In genomic region chr9:110953550-110954461, GRCm38 (mm10) we compare ENCODE assay signal across 8 mouse cellular contexts. TPM values are rescaled to one million over a fixed set of nuclear protein-coding genes. Genes with fewer than 3 reads are reported as not detected.
DNase-seq lines count a peak whose midpoint lies in the region; ATAC-seq lines count a peak whose summit lies in the region.

No protein-coding gene starts in this region.

- H3K27ac ChIP-seq in hindbrain, embryonic 14.5 days, result peak overlapping the region; percentile 89

- no peaks in the 10 kb centered on the region for H3K9me3 ChIP-seq in hindbrain, embryonic 14.5 days (ENCODE audit: control insufficient read depth, low read length)

- peak; percentile 74 for DNase-seq in Muller cell, postnatal 12 days (ENCODE audit: inconsistent ontology term)
- peak; percentile 40 to 68 for DNase-seq in cerebellum, postnatal 25 days
- DNase-seq in gastrocnemius, adult 18-20 months (ENCODE audit: low spot score), result peak; percentile 87
- peak; percentile 82 for DNase-seq in hindbrain, embryonic 14.5 days (ENCODE audit: low spot score)
- peak; percentile 59 to 81 for DNase-seq in layer of hippocampus, postnatal 25 days (ENCODE audit: extremely low spot score in 1 of 2, low spot score in 1 of 2)
- DNase-seq in lung, postnatal 10 days, result peak; percentile 88
- DNase-seq in retina, adult 2 months (ENCODE audit: low read depth, low spot score), result peak; percentile 66
- DNase-seq in thymus, postnatal 4 days, result peak; percentile 88

- H3K9ac ChIP-seq in hindbrain, embryonic 14.5 days, result peak overlapping the region; percentile 68

- 0 out of 2 replicates have a peak, but pooled peaks cover 15% of the 10 kb centered on the region for H3K27me3 ChIP-seq in hindbrain, embryonic 14.5 days (ENCODE audit: control insufficient read depth, insufficient read depth, low read length)

- 1% methylated on average over 44 of the region's 44 CpGs for WGBS in hindbrain, embryonic 14.5 days

- H3K4me3 ChIP-seq in hindbrain, embryonic 14.5 days (replicated peaks; ENCODE audit: low read length), result peak overlapping the region; percentile 55

- H3K4me2 ChIP-seq in hindbrain, embryonic 14.5 days (replicated peaks), result peak overlapping the region; percentile 95

- no peaks in the 10 kb centered on the region for H3K36me3 ChIP-seq in hindbrain, embryonic 14.5 days (replicated peaks; ENCODE audit: control insufficient read depth, insufficient read depth)

- peaks cover 5% of the 10 kb centered on the region; the same call in 1 of the 2 replicates for H3K4me1 ChIP-seq in hindbrain, embryonic 14.5 days (replicated peaks; ENCODE audit: control insufficient read depth, insufficient read depth, low read length)

- ATAC-seq in hindbrain, embryonic 14.5 days (ENCODE audit: low FRiP score), result peak; percentile 90

RNA-seq across cellular contexts. Expression of gene Lrrc2, which starts 2.5 kb away (rescaled TPM):
- 100 to 1,000 TPM in 1 of 2 experiments, 10 to 100 TPM in 1; 82.8 to 112 TPM for total RNA-seq in gastrocnemius, adult 18-20 months (2021)
- 0.86 and 1.0 TPM in 2 replicates for polyA plus RNA-seq in hindbrain, embryonic 14.5 days (2014; fragmentation: Nextera tagmentation; extraction: Ambion mirVana)
- 1 to 10 TPM; 1.8 to 2.3 TPM for total RNA-seq in layer of hippocampus, postnatal 25 days (2021)

RNA-seq across cellular contexts. Expression of gene Tdgf1, which starts 7.8 kb away (rescaled TPM):
- not detected for total RNA-seq in gastrocnemius, adult 18-20 months (2021)
- polyA plus RNA-seq in hindbrain, embryonic 14.5 days (2014; fragmentation: Nextera tagmentation; extraction: Ambion mirVana), result 0.14 and 0.40 TPM in 2 replicates
- under 1 TPM; 0.23 to 0.66 TPM for total RNA-seq in layer of hippocampus, postnatal 25 days (2021)

RNA-seq across cellular contexts. Expression of gene Rtp3, which starts 36.6 kb away (rescaled TPM):
- total RNA-seq in gastrocnemius, adult 18-20 months (2021), result 1 to 10 TPM in 1 of 2 experiments, under 1 TPM in 1; 0.94 to 2.4 TPM
- polyA plus RNA-seq in hindbrain, embryonic 14.5 days (2014; fragmentation: Nextera tagmentation; extraction: Ambion mirVana), result not detected in 2 replicates
- total RNA-seq in layer of hippocampus, postnatal 25 days (2021), result under 1 TPM; 0.10 to 0.26 TPM

RNA-seq across cellular contexts. Expression of gene Fam240a, which starts 37.1 kb away (rescaled TPM):
- 1 to 10 TPM; 1.2 TPM for total RNA-seq in gastrocnemius, adult 18-20 months (2021)
- not detected in 2 replicates for polyA plus RNA-seq in hindbrain, embryonic 14.5 days (2014; fragmentation: Nextera tagmentation; extraction: Ambion mirVana)
- not detected for total RNA-seq in layer of hippocampus, postnatal 25 days (2021)

Comparison
In these comparisons a context has a peak if more than half of its experiments do, and no peak if none do; other contexts are left out.
1. Peak in every context shown above with its lines: DNase-seq, ATAC-seq, H3K4me3 ChIP-seq and H3K27ac ChIP-seq.
2. RNA of gene Lrrc2, which starts 2.5 kb away (total RNA-seq): 82.8 to 112 TPM in gastrocnemius, adult 18-20 months; 1.8 to 2.3 TPM in layer of hippocampus, postnatal 25 days; every median in the first group is over 10 times any median in the second.